Mouse (Mus musculus): ENCODE measurements around the gene Cyp3a13. TPM values are rescaled to one million over a fixed set of nuclear protein-coding genes. Genes with fewer than 3 reads are reported as not detected.
"Not testable (repeated sequence)": the region's sequence is repeated elsewhere in the genome, so short reads cannot be mapped to it uniquely, and the experiment has no call there.

Gene Cyp3a13
- not detected in 2 replicates for polyA plus RNA-seq (2015; fragmentation: Nextera tagmentation; extraction: Ambion mirVana)

DNA sequence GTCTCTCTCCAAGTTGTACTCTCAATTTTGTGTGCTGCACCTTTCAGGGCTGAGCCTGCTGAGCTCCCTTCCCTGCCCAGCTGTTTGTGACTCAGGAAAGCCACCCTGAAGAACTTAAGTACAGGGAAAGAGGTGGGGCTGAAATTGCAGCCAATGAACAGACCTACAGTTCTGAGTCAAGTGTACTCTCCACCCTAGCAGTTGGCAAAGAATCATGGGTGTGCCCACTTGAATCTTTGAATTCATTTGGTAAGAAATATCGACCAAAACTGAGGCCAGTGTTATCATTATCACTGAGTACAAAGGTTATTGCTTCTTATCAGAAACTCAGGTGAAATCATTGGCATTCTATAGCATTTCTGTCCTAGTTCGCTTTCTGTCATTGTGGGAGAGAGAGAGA is at the start of gene Cyp3a13:
Gene Cyp3a13, minus strand, starts transcription at position 88 of the 400 bp plus-strand sequence.
- Histone ChIP-seq H3K27me3 (no peaks in the 10 kb centered on the region; the same call in 1 of the 2 replicates), H3K27ac (replicated peaks) (no peak within 1 kb of the TSS), H3K4me2 (no peak within 1 kb of the TSS), H3K9ac (no peak within 1 kb of the TSS), H3K36me3 (no peaks in the 10 kb centered on the region), H3K4me3 (no peak within 1 kb of the TSS), H3K4me1 (replicated peaks) (no peaks in the 10 kb centered on the region), H3K9me3 (no peaks in the 10 kb centered on the region)
- ATAC-seq (ENCODE audit: low read depth): no peak
- 68% methylated on average over 2 of the region's 2 CpGs for WGBS

DNA sequence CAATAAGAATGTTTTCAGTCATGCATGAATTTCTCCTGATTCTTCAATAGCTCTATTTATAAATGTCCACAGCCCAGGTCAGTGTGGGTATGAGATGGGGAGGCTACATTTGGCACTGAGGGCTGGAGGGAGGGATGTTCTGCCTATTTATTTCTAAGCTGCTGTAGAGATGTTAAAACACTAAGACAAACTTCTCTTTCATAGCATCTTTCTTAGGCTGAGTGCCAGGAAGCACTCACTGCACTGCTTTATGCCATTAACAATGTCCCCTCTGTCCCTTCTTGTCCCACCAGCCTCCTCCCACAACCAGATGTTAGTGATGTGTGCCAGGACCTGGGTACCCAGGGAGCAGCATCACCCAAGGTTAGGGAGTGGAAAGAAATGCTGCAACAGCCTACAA is 45.1 kb upstream of the Cyp3a13 start:
- ATAC-seq (ENCODE audit: low read depth): peak; percentile 63; the same call in 1 of the 2 replicates
- Histone ChIP-seq H3K4me2 (no peak overlapping the region), H3K4me3 (no peak overlapping the region), H3K9ac (no peak overlapping the region), H3K27me3 (no peaks in the 10 kb centered on the region), H3K9me3 (no peaks in the 10 kb centered on the region), H3K36me3 (no peaks in the 10 kb centered on the region), H3K4me1 (replicated peaks) (no peaks in the 10 kb centered on the region), H3K27ac (replicated peaks) (no peak overlapping the region)

DNA sequence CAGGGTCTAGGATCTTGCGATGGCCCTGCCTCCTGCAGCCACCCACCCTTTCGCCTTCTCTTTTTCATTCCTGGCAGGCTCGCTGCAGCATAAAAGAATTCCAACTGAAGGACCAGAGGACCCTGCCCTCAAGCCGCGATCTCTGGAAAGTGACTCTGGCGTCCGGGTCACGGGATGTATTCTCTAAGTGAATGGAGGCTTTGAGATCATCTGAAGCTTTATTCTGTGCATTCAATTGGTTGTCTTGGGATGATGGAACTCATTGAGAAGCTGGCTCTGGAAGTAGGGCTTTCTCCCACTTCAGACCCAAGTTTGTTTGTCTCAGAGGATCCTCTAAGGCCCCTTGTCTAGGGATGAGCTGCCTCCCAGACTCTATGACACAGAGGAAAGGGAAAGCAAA is 41.5 kb upstream of the Cyp3a13 start, which contains the start of gene Gjc3:
Gene Gjc3, minus strand, starts transcription at position 154 of the 400 bp plus-strand sequence.
- Histone ChIP-seq H3K4me2 (no peak within 1 kb of the TSS), H3K9me3 (no peaks in the 10 kb centered on the region), H3K36me3 (no peaks in the 10 kb centered on the region), H3K27ac (replicated peaks) (no peak within 1 kb of the TSS), H3K4me3 (no peak within 1 kb of the TSS), H3K4me1 (replicated peaks) (no peaks in the 10 kb centered on the region), H3K9ac (no peak within 1 kb of the TSS), H3K27me3 (no peaks in the 10 kb centered on the region)
- 64% methylated on average over 8 of the region's 8 CpGs for WGBS
- no peak for ATAC-seq (ENCODE audit: low read depth)

DNA sequence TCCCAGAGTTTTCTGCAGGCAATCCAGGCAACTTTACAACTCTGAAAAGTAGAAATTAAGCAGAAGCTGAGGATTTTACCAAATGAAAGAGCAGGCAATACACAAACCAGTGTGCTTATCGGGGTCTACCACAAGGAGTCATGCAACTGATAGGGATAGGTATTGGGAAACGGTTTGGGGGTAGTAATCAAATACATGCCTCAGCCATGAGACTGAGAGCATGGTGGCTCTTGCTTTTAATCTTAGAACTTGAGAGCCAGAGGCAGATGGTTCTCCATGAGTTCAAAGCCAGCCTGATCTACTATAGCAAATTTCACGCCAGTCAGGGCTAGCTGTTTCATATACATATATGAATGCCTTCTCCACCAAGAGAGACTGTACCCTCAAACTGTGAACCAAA is 35.0 kb upstream of the Cyp3a13 start:
- Histone ChIP-seq H3K4me2 (no peak overlapping the region), H3K9ac (no peak overlapping the region), H3K27me3 (no peaks in the 10 kb centered on the region), H3K36me3 (no peaks in the 10 kb centered on the region), H3K9me3 (no peaks in the 10 kb centered on the region), H3K4me1 (replicated peaks) (no peaks in the 10 kb centered on the region), H3K4me3 (no peak overlapping the region), H3K27ac (replicated peaks) (no peak overlapping the region)
- WGBS: 87% methylated on average over 3 of the region's 3 CpGs
- no peak for ATAC-seq (ENCODE audit: low read depth)

DNA sequence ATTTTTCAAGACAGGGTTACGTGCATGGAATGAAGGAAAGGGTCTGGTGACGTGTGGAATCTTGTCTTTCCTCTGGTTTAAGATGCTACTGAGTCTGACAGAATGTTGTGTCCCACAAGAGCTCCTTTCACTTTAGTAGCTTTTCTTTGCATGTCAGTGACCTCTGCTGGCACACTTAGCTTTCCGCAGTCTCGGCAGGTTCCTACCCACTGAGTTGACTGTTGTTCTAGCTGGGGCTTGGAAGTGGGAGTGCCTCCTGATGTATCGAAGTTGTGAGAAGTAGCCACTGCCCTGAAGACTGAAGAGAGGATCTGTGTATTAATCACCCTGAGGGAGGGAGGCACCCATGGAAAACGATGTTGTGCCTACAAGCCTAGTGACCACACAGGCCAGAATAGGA is 29.8 kb upstream of the Cyp3a13 start:
- ATAC-seq (ENCODE audit: low read depth): no peak
- Histone ChIP-seq H3K27me3 (no peaks in the 10 kb centered on the region), H3K27ac (replicated peaks) (no peak overlapping the region), H3K4me1 (replicated peaks) (no peaks in the 10 kb centered on the region), H3K9me3 (no peaks in the 10 kb centered on the region), H3K4me3 (no peak overlapping the region), H3K36me3 (no peaks in the 10 kb centered on the region), H3K9ac (no peak overlapping the region), H3K4me2 (no peak overlapping the region)
- WGBS: 44% methylated on average over 6 of the region's 6 CpGs

DNA sequence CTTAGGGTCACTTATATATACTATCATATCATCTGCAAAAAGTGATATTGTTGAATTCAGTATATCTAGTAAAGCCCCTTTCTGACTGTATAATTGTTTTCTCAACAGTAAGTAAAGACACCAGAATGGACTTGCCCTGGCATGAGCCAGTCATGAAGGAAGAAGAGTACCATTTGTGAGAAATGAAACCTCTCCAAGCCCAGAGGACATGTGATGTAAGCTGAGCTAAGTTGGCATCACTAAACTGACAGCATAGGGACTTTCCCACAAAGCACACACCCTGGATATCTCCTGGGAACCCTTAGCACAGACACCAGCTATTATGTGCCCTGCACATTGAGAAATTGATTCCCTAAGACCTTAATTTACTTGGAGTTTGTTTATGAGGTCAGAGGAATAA is 25.9 kb upstream of the Cyp3a13 start:
- Histone ChIP-seq H3K27me3 (no peaks in the 10 kb centered on the region), H3K9me3 (no peaks in the 10 kb centered on the region), H3K27ac (replicated peaks) (no peak overlapping the region), H3K4me1 (replicated peaks) (no peaks in the 10 kb centered on the region), H3K4me3 (no peak overlapping the region), H3K4me2 (no peak overlapping the region), H3K36me3 (no peaks in the 10 kb centered on the region), H3K9ac (no peak overlapping the region)
- no peak for ATAC-seq (ENCODE audit: low read depth)

DNA sequence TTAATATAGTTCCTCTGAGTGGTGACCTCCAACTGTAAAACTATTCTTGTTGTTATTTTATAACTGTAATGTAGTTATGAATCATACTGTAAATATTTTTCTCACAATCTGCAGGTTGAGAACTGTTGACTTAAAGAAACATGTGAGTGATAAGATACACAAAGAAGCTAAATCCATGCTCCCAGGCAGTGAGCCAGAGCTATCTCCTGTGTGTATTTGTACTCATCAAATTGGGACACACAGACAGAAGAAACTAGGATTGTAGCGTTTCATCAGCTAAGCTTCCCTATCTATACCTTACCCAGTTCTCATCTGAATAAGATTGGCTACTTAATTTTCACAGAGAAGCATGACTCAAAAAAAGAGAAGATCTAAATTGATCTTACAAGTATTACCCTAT is 21.7 kb upstream of the Cyp3a13 start:
- no peak overlapping the region for H3K4me3 ChIP-seq
- H3K36me3 ChIP-seq: no peaks in the 10 kb centered on the region
- H3K4me2 ChIP-seq: no peak overlapping the region
- H3K27ac ChIP-seq (replicated peaks): no peak overlapping the region
- ATAC-seq (ENCODE audit: low read depth): no peak
- no peaks in the 10 kb centered on the region for H3K4me1 ChIP-seq (replicated peaks)
- no peaks in the 10 kb centered on the region for H3K9me3 ChIP-seq
- 83% methylated on average over 1 of the region's 1 CpGs for WGBS
- no peaks in the 10 kb centered on the region for H3K27me3 ChIP-seq
- no peak overlapping the region for H3K9ac ChIP-seq

DNA sequence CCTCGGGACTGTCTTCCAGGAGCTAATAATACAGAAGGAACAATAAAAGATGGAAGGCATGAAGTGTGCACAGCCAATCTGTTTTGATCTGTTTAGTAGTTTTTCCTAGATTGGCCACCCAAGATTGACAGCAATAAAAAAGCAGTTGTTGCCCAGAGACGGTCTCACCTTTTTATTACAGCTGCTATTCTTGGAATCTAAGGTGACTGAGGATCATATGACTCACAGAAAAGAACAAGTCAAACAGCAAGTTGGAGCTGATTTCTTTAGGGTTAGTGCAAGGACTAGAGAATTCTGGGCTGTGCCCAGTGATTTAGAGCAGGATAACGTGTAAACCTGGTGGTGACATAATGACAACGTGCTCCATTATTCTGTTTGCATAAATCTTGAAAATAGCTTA is 19.5 kb upstream of the Cyp3a13 start:
- Histone ChIP-seq H3K27ac (replicated peaks) (no peak overlapping the region), H3K4me1 (replicated peaks) (no peaks in the 10 kb centered on the region), H3K36me3 (no peaks in the 10 kb centered on the region), H3K4me2 (no peak overlapping the region), H3K9me3 (0 out of 2 replicates have a peak, but pooled peaks cover 3% of the 10 kb centered on the region), H3K27me3 (no peaks in the 10 kb centered on the region), H3K4me3 (no peak overlapping the region), H3K9ac (no peak overlapping the region)
- WGBS: 82% methylated on average over 4 of the region's 4 CpGs
- no peak for ATAC-seq (ENCODE audit: low read depth)

DNA sequence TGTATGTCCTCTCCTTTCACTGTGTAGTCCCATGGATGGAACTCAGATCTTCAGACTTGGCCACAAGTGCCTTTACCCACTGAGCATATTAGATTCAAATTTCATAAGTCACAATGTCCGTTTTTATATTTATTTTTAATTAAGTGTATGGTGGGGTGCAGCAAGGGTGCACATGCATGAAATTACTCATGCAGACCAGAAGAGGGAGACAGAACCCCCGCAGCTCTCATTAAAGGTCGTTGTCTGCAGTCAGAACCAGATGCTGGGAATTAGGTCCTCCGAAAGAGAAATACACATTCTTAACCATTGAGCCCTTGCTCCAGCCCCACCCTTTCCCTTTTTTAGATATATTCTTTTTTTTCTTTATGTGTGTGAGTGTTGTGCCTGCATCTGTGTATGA is 15.8 kb upstream of the Cyp3a13 start:
- H3K4me2 ChIP-seq: no peak overlapping the region
- H3K27ac ChIP-seq (replicated peaks): no peak overlapping the region
- ATAC-seq (ENCODE audit: low read depth): no peak
- 69% methylated on average over 4 of the region's 4 CpGs for WGBS
- H3K36me3 ChIP-seq: no peaks in the 10 kb centered on the region
- H3K9me3 ChIP-seq: 0 out of 2 replicates have a peak, but pooled peaks cover 3% of the 10 kb centered on the region
- no peaks in the 10 kb centered on the region for H3K4me1 ChIP-seq (replicated peaks)
- H3K9ac ChIP-seq: no peak overlapping the region
- H3K4me3 ChIP-seq: no peak overlapping the region
- no peaks in the 10 kb centered on the region for H3K27me3 ChIP-seq

DNA sequence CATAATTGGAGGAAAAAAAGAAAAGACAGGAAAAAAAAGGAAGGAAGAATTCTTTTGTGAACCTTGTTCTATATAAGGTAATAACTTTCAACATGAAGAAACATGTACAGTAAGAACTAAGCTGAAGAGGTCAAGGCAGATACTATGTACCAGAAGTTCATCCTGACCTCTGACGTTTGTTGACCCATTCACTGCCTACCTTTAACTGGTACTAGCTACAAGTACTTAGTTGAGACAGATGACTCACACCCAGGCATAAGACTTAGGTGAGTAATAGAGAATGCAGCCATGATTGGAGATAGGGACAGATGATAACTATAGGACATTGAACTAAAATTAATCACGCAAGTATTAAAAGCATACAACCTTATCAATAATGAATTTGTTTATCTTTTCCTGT is 15.1 kb upstream of the Cyp3a13 start:
- Histone ChIP-seq H3K4me1 (replicated peaks) (no peaks in the 10 kb centered on the region), H3K4me3 (no peak overlapping the region), H3K27ac (replicated peaks) (no peak overlapping the region), H3K27me3 (no peaks in the 10 kb centered on the region), H3K9me3 (0 out of 2 replicates have a peak, but pooled peaks cover 3% of the 10 kb centered on the region), H3K9ac (no peak overlapping the region), H3K4me2 (no peak overlapping the region), H3K36me3 (no peaks in the 10 kb centered on the region)
- 89% methylated on average over 2 of the region's 2 CpGs for WGBS
- no peak for ATAC-seq (ENCODE audit: low read depth)

DNA sequence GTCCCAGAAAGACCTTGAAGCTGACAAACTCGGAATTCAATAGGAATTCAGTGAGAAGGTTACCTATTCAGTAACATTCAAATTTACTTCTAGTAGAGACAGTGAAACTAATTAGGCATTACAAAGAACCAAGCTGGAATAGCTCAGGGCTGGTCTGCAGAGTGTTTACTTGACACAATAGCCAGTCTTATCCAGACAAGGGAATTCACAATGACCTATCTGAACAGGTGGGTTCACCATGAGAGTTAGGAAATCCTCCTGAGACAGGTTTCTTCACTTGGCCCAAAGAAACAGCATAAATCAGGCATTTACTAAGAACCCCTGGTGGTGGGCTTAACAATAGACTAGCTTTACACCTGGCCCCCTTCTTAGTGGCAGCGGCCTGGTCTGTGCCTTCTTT is 12.5 kb upstream of the Cyp3a13 start:
- not testable (repeated sequence) for ATAC-seq (ENCODE audit: low read depth); H3K4me2 ChIP-seq; H3K9ac ChIP-seq; H3K4me1 ChIP-seq (replicated peaks); H3K9me3 ChIP-seq; H3K27me3 ChIP-seq; H3K36me3 ChIP-seq; H3K4me3 ChIP-seq; H3K27ac ChIP-seq (replicated peaks)
- WGBS: 72% methylated on average over 2 of the region's 2 CpGs

DNA sequence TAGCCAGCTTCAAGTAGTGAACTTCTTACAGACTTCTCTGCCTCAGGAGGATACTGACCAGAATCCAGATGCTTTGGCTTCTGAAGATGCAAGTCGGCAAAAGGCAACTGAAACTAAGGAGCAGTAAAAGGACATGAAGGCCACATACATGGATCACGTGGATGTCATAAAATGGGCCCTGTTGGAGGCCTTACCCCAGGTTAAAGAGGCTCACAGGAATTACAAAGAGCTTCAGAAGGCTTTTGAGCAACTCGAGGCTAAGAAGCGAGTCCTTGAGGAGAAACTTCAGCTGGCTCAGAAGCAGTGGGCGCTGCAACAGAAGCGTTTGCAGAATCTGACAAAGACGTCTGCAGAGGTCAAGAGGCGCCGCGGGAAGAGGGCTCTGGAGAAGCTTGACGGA is 7.0 kb upstream of the Cyp3a13 start:
- Histone ChIP-seq H3K4me2 (no peak overlapping the region), H3K4me3 (no peak overlapping the region), H3K9me3 (no peaks in the 10 kb centered on the region), H3K27ac (replicated peaks) (no peak overlapping the region), H3K27me3 (no peaks in the 10 kb centered on the region), H3K36me3 (no peaks in the 10 kb centered on the region), H3K9ac (no peak overlapping the region), H3K4me1 (replicated peaks) (no peaks in the 10 kb centered on the region)
- no peak for ATAC-seq (ENCODE audit: low read depth)
- 85% methylated on average over 11 of the region's 11 CpGs for WGBS

DNA sequence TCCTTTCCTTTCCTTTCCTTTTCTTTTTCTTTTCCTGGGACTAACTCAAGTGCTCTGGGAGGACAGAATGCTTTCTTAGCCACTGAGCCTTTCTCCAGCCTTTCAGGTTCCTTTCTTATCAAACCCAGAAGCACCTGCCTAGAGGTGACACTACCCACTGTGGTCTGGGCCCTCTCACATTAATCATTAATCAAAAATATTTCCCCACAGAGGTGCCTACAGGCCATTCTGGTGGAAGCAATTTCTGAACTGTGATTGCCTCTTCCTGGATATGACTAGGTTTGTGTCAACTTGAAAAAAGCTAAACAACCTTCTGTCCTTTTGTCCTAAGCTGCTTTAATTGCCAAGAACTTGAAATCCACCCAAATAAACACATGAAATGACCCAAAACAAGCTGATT is 752 bp upstream of the Cyp3a13 start:
- no peak overlapping the region for H3K4me2 ChIP-seq
- H3K27ac ChIP-seq (replicated peaks): no peak overlapping the region
- H3K36me3 ChIP-seq: no peaks in the 10 kb centered on the region
- H3K9me3 ChIP-seq: no peaks in the 10 kb centered on the region
- no peak overlapping the region for H3K4me3 ChIP-seq
- no peak for ATAC-seq (ENCODE audit: low read depth)
- no peak overlapping the region for H3K9ac ChIP-seq
- no peaks in the 10 kb centered on the region; the same call in 1 of the 2 replicates for H3K27me3 ChIP-seq
- no peaks in the 10 kb centered on the region for H3K4me1 ChIP-seq (replicated peaks)

Measured in neural tube, embryonic 13.5 days (tissue).